Mouse (Mus musculus) MN1 (cell line): ENCODE results near the gene Sval2.

Source experiments
- DNase-seq: peaks from one replicate; pipeline ENCODE4 v3.0.0-alpha.2; 2016; ENCODE audit warnings: low spot score

Gene Sval2

DNA sequence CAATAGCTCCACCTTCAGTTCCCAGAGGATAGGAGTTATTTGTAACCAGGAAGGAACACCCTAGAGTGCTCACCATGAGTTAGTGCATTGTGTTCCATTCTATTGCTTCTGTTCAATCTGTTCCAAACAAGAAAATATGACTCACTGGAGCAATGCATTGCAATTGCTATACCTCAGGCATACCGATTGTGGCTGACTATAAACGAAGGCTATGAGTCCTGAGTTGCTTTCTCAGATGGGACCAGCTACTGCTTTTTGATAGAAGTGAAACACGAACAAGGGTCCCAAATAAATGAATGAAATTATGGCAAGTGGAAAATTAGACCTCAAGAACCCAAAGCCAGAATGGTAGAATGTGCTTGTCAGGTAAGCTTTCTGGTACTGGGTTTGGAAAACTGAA is at the start of gene Sval2:
Sval2 (plus strand) TSS at position 301 of the 400 bp plus-strand sequence.
- no peak for DNase-seq

DNA sequence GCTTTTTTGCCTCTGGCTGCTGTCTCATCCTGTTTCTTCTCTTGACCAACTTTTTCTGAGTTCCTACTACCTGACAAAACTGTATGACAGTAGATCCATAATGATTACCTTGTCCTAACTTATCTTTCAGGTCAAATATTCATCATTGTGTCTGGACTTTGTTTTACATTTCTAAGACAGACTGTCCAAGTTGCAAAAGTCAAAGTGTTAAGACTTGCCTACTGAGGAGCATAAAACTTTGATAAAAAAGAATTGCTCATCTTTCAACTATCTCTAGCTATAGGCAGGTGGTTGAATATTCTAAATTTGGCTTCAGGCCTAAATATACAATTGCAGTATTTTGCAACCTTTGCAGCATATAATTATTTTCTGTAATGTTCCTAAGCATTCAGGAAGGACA is 28.7 kb upstream of the Sval2 start:
- DNase-seq: no peak

DNA sequence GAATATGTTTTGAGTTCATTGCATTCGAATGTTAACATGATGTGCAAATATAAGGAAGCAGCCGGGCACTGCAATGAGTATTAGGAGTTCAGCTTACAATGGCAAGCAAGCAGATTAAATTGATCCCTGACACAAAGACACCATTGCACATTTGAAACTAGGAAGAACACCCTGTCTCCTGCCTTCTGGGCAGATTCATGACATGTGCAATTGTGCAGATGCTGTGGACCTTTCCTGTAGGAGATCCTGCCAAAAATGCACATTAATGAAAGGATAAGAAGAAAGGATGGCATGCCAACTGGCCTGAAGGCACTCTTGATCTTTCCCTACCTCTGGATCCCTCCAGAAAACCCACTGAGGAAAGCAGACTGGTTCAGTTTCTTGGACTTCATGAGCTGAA is 23.3 kb upstream of the Sval2 start:
- no peak for DNase-seq

DNA sequence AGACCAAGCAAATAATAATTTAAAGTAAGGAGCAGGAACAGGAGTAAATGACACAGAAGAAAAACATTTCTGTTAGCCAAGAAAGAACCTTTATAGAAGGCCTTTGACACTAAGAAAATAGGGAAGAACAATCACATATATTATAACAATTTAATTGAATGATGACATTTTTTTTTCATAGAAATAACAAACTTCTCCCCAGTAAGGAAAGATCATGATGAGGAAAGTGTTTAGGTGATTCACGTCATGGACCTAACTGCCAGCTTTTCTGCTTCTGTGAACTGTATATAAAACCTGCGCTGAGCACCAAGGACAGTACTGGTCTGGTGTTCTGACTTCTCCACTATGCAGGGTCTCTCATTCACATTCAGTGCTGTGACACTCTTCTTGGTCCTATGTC is 5.6 kb upstream of the Sval2 start, which contains the start of gene Pip:
Pip (plus strand) TSS at position 301 of the 400 bp plus-strand sequence.
- no peak for DNase-seq

DNA sequence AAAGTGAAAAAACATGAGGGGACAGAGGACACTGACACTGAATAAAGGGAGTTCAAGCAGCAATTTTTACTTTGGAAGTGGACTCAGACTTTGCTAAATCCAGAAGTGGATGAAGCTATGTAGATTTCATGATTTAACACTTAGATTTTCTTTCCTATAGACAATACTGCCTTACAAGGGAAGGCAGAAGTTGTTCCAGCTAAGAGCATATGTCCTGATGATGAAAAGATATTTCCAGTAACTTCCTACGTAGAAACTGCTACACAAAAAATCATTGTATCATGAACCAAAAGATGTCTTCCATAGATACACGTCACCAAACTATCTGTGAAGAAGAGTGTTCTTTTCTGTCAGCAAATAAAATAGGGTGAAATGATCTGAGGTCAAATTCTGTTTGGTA is 11.2 kb downstream of the Sval2 start:
- no peak for DNase-seq

DNA sequence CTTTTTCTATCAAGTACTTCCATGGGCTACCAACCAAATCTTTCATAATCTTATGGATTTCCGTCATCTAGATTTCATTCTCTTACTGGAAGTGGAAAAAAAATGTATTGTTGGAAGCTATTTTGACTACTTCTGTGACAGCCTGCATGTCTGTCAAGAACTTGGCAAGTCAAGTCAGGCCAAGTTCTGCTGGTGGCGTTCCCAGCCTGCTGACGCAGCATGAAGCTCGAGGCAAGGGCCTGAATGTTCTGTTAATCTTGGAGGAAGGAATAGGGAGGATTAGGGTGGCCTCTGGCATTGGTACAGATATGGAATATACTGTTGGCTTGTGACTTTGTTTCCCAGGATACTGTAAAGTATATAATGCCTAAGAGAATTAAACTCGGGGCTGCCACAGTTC is 58.8 kb downstream of the Sval2 start:
- DNase-seq: no peak
